Mouse (Mus musculus): ENCODE results near the gene 1110008P14Rik.

DNA sequence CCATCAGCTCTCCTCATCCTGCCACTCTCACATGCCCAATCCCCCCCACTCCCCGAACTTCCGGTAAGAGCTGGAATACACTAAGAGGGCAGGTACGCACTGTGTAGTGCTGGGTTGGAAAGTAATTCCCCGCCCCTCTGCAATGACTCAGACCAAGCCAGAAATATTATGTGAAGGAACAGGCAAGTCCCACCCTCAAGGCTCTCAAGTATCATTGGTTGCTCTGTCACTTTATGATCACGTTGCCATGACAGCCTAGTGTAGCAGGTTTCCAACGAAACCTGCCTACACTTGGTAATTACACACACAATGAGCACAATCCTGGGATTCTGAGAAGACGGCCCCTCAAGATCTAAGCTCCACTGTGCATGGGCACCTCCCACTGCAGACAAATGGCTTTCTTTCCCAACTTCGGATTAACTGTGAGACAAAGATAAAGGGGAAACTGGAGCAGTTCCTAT, 46.6 kb upstream of the 1110008P14Rik start:
- TF ChIP-seq CTCF (IDR thresholded peaks at IDR 0.05; ENCODE audit: control insufficient read depth, insufficient read depth, insufficient replicate concordance, low read depth, low read length) (no peak), POLR2A (IDR thresholded peaks at IDR 0.05; ENCODE audit: control insufficient read depth, low read depth, low read length) (no peak)
